Mouse (Mus musculus) midbrain, embryonic 10.5 days (tissue): ENCODE results near the gene Gbx2. TPM values are rescaled to one million over a fixed set of nuclear protein-coding genes. Genes with fewer than 3 reads are reported as not detected.
A peak's percentile ranks its signal among the peaks of the same experiment; 100 is the strongest.

Experiments
- DNase-seq: peaks from one replicate; pipeline ENCODE4 v3.0.0-alpha.2; 2017; ENCODE audit warnings: low spot score
- H3K27ac ChIP-seq: fragments of 300-500 bp; sonication (generic); replicated peaks from 2 replicates; pipeline ENCODE4 v1.5.1; 2016; ENCODE audit warnings: mild to moderate bottlenecking
- H3K27me3 ChIP-seq: fragments of 300-500 bp; sonication (generic); 2 replicates; pipeline ENCODE4 v1.6.1; 2016; ENCODE audit warnings: low read depth, mild to moderate bottlenecking; ENCODE audit not compliant: poor library complexity, severe bottlenecking
- H3K36me3 ChIP-seq: fragments of 300-500 bp; sonication (generic); 2 replicates; pipeline ENCODE4 v1.6.1; 2016; ENCODE audit warnings: mild to moderate bottlenecking, moderate library complexity
- H3K4me1 ChIP-seq: fragments of 300-500 bp; sonication (generic); 2 replicates; pipeline ENCODE4 v1.6.1; 2016
- H3K4me3 ChIP-seq: fragments of 300-500 bp; sonication (generic); 2 replicates; pipeline ENCODE4 v1.5.1; 2016; ENCODE audit warnings: mild to moderate bottlenecking, moderate library complexity
- H3K9me3 ChIP-seq: fragments of 300-500 bp; sonication (generic); replicated peaks from 2 replicates; pipeline ENCODE4 v1.6.1; 2016; ENCODE audit warnings: mild to moderate bottlenecking
- WGBS: fragments of 180-500 bp; shearing (Covaris S2); methylation state at CpG from one replicate; pipeline ENCODE4 v1.1.7; 2016; 5-methylcytosine and 5-hydroxymethylcytosine counted together
- polyA plus RNA-seq: library from polyadenylated mRNA; unstranded; fragments of >200 nt; fragmentation: Nextera tagmentation; extraction: Ambion mirVana; gene quantifications from 2 replicates; pipeline ENCODE4 v1.2.1, GENCODE M21; 2016

Gbx2 gene
- polyA plus RNA-seq, 1 experiment from 2014 or later, result 4.6 TPM

DNA sequence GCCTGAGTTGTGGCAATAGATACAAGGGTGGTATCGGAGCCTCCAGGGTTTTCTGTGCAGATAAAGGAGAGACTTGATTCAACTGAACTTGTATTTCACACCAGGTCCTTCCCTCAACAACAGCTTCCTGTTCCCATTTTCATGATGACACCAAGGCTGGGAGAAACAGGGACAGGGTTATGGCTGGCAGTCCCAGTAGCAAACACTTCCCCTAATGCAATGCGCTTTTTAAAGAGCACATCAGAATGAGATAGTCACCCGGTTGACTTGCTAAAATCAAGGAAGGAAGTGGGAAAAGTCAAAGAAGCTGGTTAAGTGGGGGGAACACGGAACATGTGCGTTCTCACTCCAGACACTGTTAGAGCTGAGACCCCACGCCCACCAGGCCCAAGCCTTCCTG, 39.6 kb downstream of the Gbx2 start:
- Histone ChIP-seq H3K27me3 (peaks cover 99% of the 10 kb centered on the region), H3K4me1 (peaks cover 32% of the 10 kb centered on the region), H3K9me3 (no peaks in the 10 kb centered on the region), H3K27ac (no peak overlapping the region; the same call in 1 of the 2 replicates), H3K4me3 (no peak overlapping the region), H3K36me3 (peaks cover 50% of the 10 kb centered on the region)
- no peak for DNase-seq
- 89% methylated on average over 6 of the region's 6 CpGs for WGBS

DNA sequence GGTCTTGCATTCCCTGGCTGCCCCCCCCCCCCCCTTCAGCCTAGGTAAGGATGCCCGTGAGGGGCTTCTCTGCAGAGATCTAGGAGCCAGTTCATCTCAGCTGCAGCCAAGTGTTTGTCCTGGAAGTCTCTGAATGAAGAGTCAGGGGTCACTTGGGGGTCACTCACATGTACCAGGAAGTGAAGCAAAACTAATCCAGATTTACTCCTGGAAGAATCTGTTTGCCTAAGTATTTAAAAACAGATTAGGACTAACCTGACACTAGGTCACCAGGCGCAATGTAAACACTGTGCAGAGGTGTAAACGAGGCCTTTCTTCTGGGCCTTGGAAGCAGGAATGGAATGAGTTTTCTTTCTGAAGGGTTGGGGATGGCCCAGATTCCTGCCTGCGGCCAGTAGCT, 45.3 kb downstream of the Gbx2 start:
- no peak overlapping the region for H3K27ac ChIP-seq
- H3K36me3 ChIP-seq, result peaks cover 58% of the 10 kb centered on the region
- 9% methylated on average over 4 of the region's 4 CpGs for WGBS
- DNase-seq, result no peak
- H3K9me3 ChIP-seq, result 0 out of 2 replicates have a peak, but pooled peaks cover 4% of the 10 kb centered on the region
- H3K4me3 ChIP-seq, result no peak overlapping the region
- peaks cover 36% of the 10 kb centered on the region for H3K4me1 ChIP-seq
- H3K27me3 ChIP-seq, result peaks cover 97% of the 10 kb centered on the region

DNA sequence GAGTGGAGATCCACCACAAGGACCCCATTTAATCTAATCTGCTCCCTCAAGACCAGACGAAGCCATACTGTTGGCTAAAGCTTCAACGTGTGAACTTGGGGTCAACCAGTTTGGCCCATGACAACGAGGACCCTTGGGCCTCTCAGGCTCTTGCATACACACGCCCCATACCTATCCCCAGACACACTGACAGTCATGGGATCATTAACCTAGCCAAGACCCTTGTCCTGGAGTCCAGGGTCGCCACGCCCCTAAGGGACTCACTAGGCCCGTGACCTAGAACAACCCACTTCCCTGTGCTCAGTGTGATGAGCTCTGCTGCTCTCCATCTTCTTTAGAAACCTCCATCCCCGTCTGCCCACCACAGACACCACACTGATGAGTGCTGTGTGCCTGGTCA, 46.6 kb downstream of the Gbx2 start:
- peaks cover 93% of the 10 kb centered on the region for H3K27me3 ChIP-seq
- DNase-seq, result no peak
- 0 out of 2 replicates have a peak, but pooled peaks cover 4% of the 10 kb centered on the region for H3K9me3 ChIP-seq
- peaks cover 45% of the 10 kb centered on the region for H3K36me3 ChIP-seq
- H3K4me1 ChIP-seq, result peaks cover 50% of the 10 kb centered on the region
- no peak overlapping the region for H3K4me3 ChIP-seq
- no peak overlapping the region for H3K27ac ChIP-seq
- WGBS, result 86% methylated on average over 8 of the region's 8 CpGs

GRCm38 (mm10) chr1:89880834-89881233, 50.1 kb downstream of the Gbx2 start:
- Histone ChIP-seq H3K36me3 (peaks cover 21% of the 10 kb centered on the region; the same call in 1 of the 2 replicates), H3K27me3 (peaks cover 89% of the 10 kb centered on the region), H3K4me1 (peaks cover 81% of the 10 kb centered on the region), H3K4me3 (no peak overlapping the region), H3K9me3 (0 out of 2 replicates have a peak, but pooled peaks cover 4% of the 10 kb centered on the region), H3K27ac (peak overlapping the region; percentile 34; the same call in 1 of the 2 replicates)
- 69% methylated on average over 10 of the region's 10 CpGs for WGBS
- DNase-seq, result no peak

GRCm38 (mm10) chr1:89880193-89880592, 50.8 kb downstream of the Gbx2 start:
- H3K9me3 ChIP-seq, result 0 out of 2 replicates have a peak, but pooled peaks cover 4% of the 10 kb centered on the region
- peak; percentile 36 for DNase-seq
- peaks cover 91% of the 10 kb centered on the region for H3K27me3 ChIP-seq
- peaks cover 80% of the 10 kb centered on the region for H3K4me1 ChIP-seq
- H3K4me3 ChIP-seq, result no peak overlapping the region
- WGBS, result 15% methylated on average over 8 of the region's 8 CpGs
- H3K36me3 ChIP-seq, result peaks cover 21% of the 10 kb centered on the region; the same call in 1 of the 2 replicates
- H3K27ac ChIP-seq, result 0 out of 2 replicates have a peak overlapping the region, but pooled peaks have one; percentile 34

DNA sequence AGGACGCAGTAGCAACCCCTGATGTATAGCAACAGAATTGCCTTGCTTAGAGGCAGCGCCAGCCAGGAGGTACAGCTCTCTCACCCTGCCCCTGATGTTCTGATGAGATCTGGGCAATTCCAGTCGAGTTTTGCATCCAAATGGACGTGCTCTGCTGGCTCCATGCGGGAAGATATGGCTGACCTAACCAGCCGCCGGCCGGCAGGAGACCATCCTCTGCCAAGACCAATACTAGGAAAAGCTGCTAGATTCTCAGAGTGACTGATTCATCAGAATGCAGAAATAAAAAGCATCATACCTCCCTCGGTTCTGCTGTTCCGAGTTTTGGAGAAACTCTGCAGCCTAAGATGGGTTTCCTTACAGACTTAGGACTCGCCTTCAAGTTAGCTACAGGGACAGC, 52.5 kb downstream of the Gbx2 start:
- peaks cover 92% of the 10 kb centered on the region for H3K27me3 ChIP-seq
- no peak overlapping the region for H3K4me3 ChIP-seq
- no peak for DNase-seq
- H3K27ac ChIP-seq, result no peak overlapping the region
- peaks cover 63% of the 10 kb centered on the region for H3K4me1 ChIP-seq
- H3K36me3 ChIP-seq, result peaks cover 15% of the 10 kb centered on the region; the same call in 1 of the 2 replicates
- H3K9me3 ChIP-seq, result 0 out of 2 replicates have a peak, but pooled peaks cover 4% of the 10 kb centered on the region
- 83% methylated on average over 11 of the region's 11 CpGs for WGBS

Other genes with a start within 250 kb of the Gbx2 start
- 0.09 TPM in 1 of 2 replicates, not detected in the other for gene Asb18, start 83.5 kb upstream of the Gbx2 start, polyA plus RNA-seq
- gene Iqca, start 222.2 kb upstream of the Gbx2 start, polyA plus RNA-seq, result 0.15 and 0.30 TPM in 2 replicates